Mouse (Mus musculus): ENCODE measurements at regions not wholly inside any gene's neighbourhood (a gene's known extent, or its start where the extent isn't known, plus 50 kb on each side); places are given as distances from the start of the nearest gene placed in this dataset.

DNA sequence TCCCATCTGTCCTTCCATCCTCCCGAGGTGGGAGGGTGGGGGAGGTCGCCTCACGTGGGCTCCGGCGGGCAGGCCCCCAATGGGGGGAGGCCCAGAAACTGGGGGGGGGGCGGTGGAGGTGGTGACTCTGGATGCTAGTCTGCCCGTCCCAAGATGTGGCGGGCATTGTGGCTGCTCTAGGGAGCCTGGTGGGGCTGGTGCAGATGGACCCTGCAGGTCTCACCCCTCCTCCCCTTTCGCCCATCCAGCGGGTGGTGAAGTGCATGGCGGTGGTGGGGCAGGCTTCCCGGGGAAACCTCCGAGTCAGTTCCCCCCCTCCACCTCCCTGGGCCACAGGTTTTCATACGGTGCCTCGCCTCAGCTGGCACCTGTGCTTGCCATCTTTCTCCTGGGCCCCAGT is 88.6 kb downstream of the Inhba start:
- no peak for DNase-seq (ENCODE audit: low spot score)

- DNase-seq (ENCODE audit: low spot score): no peak
Observed at GRCm38 (mm10) chr13:16114837-16115236, 103.2 kb downstream of the Inhba start.

DNA sequence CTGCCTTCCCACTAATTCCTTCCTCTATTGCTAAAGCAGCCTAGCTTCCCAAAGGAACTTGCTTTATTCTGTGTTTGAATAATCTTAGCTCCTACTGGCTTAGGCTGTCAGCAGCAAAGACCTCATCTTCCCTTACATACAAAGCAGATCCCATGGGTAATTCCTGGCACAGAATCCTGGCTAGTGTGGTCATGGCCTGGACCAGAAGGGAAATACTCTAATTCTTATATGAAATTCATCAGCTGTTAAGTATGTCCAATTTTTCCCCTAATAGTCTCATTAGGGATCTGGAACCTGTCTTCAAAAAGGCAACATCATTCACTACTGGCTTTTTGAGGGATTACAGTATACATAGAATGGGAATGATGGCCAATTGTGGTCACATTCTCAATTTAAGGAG is 135.0 kb downstream of the Inhba start:
- DNase-seq (ENCODE audit: low spot score): no peak

DNA sequence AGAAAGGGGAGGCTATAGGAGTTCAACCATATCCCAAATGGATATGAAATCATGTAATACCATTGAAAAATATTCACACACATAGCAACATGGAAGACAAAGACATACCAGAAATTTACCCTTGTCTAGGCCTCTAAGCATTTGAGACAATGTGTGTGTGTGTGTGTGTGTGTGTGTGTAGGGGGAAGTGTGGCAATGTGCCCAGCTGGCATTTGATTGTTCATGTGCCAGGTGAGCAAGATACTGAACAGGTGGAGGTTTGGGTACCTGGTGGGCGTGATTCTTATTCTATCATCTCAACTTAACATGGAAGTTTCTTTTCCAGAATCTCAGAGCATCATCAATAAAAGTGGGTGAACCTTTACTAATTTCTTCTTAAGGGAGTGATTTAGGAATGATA is 143.3 kb downstream of the Inhba start:
- DNase-seq (ENCODE audit: low spot score): no peak

- no peak for DNase-seq (ENCODE audit: low spot score)
Observed at GRCm38 (mm10) chr13:16165204-16165894, 153.7 kb downstream of the Inhba start.

GRCm38 (mm10) chr13:16196692-16197091 is 185.0 kb downstream of the Inhba start:
- DNase-seq (ENCODE audit: low spot score): no peak

GRCm38 (mm10) chr13:16200046-16200445 is 188.4 kb downstream of the Inhba start:
- DNase-seq (ENCODE audit: low spot score): no peak

GRCm38 (mm10) chr13:16203147-16203546 is 191.5 kb downstream of the Inhba start:
- no peak for DNase-seq (ENCODE audit: low spot score)

DNA sequence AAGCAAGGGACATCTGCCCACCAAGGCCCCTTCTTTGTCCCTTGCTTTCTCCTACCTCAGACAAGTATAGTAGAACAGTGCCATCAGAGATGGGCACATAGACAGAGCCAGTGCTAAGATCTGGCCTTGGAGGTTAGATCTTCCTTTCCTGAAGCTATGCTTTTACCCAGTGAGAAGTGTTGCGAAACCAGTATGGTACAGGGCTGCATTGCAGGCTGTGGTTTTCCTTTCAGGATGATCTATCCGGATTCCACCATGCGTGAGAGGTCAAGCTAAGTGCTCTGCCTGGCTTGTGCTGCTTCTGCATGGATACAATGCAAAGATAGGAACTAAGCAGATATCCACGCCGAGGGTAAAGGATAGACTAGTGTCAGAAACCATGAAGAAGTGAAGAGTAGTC is 192.4 kb downstream of the Inhba start:
- no peak for DNase-seq (ENCODE audit: low spot score)

DNA sequence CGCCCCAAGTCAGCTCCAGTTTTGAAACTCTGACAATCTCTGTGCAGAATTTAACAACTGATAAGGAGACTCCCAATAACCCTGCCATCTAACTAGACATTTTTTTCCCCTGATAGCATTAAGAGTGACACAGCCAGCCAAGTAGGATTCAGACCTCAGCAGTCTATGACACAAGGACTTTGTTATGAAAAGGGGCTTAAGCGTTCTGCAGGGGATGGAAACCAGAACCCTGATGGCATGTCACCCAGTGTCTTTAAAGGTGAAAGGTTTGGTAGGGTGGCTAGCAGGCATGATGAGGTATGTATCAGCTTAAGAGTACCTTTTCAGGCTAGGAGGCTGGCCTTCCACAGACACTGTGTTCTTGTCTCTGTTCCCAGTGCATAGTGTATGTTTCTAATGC is 199.8 kb downstream of the Inhba start:
- no peak for DNase-seq (ENCODE audit: low spot score)

- no peak for DNase-seq (ENCODE audit: low spot score)
Observed at GRCm38 (mm10) chr13:16219877-16220276, 208.2 kb downstream of the Inhba start.

GRCm38 (mm10) chr13:16222942-16223600 is 211.4 kb downstream of the Inhba start:
- no peak for DNase-seq (ENCODE audit: low spot score)

DNA sequence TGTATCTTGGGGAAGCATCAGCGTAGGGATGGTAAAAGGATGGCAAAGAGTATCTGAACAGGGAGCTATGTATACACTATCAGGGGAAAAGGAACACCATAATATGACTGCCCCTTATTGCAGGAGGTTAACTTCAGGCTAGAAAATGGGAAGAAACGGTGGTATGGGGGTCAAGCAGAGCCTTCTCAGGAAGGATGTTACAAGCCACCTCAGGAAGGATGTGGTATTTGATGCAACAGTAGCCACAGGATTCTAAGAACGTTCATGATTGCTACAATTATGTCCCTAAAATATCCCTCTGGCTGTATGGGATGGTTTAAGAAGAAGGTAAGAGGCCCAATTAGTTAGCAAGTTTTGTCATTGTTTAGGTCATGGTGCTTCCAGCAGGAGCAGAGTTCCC is 249.5 kb downstream of the Inhba start:
- no peak for DNase-seq (ENCODE audit: low spot score)

- DNase-seq (ENCODE audit: low spot score): no peak
Observed at GRCm38 (mm10) chr13:16279974-16280373, 268.3 kb downstream of the Inhba start.

DNA sequence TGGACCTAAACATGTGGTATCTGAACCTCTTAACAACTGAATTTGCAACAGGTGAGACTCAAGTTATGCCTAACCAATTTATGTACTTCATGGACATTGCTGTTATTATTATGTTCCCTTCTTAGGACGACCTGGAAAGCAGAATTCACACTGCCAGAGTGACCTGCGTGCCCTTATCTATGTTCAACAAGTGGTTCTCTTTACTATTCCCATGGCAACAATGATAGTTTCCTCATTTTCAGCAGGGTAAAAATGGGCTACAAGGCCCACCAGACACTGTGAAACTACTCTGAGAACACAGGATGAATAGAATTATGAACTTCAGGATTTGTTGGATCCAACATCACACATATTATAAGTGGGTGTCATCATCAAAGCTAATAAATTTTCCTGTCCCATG is 269.1 kb downstream of the Inhba start:
- no peak for DNase-seq (ENCODE audit: low spot score)

- no peak for DNase-seq (ENCODE audit: low spot score)
Observed at GRCm38 (mm10) chr13:16281777-16282176, 270.1 kb downstream of the Inhba start.

DNA sequence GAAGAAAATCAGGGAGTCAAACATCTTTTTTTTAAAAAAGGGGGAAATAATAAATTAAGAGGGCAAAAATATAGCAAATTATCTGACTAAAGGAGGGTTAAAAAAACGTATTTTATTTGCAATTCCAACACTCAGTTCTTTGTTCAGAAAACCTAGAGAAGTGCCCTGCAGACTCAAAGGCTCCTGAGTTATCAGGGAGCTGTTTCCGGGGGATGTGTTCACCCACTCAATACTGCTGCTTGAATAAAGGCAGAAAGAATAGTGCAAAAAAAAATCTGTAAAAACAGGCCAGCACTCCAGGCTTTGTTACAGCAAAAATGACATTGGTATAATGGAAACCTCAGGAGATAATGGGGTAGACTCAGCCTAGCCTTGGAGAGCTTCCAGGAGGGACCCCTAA is 270.6 kb downstream of the Inhba start:
- DNase-seq (ENCODE audit: low spot score): no peak

- no peak for DNase-seq (ENCODE audit: low spot score)
Observed at GRCm38 (mm10) chr13:16283336-16283735, 271.7 kb downstream of the Inhba start.

DNA sequence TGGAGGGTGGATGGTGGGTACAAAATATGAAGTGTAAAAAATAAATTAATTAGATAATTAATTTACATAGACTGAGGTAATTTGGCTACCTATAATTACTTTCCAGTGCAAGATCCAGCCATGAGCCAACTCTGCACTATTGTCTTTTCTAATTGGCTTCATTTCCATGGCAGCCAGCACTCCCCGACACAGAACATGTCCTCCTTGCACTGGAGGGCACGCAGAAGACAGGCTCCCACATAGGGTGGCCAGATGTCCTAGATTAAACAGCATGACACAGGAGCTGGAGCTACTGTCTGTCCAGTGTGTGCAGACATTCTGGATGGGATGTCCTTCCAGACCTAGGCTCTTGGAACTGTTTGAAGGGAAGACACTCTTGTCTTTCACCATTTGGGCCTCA is 278.0 kb downstream of the Inhba start:
- DNase-seq (ENCODE audit: low spot score): no peak

GRCm38 (mm10) chr13:16290784-16291183 is 279.1 kb downstream of the Inhba start:
- DNase-seq (ENCODE audit: low spot score): peak; percentile 17

DNA sequence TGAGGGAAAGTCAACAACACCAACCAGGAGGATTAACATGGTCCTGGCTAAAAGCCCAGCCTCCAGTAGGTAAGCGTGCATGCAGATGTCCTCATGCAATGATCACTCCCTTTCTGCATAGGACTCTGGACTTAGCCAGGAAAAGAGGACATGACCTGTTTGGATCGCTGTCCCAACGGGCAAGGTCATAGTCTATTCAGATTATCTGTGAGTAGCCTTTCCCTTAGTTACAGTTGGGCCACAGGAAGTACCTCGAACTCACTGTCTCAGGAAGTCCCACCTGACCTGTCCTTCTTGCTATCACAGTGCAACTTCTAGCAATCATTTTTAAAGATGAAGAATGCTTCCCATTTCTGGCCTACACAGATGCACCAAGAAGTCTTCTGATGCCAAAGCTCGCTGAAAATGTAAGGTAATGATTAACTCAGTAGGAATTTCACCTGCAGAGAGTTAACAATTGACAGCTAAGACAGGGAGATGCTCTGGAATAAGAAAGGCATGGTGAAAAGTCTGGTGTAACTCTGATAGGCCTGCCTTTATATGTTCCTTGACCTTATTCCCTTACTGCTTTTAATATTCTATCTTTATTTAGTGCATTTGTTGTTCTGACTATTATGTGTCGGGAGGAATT is 280.1 kb downstream of the Inhba start:
- no peak for DNase-seq (ENCODE audit: low spot score)

DNA sequence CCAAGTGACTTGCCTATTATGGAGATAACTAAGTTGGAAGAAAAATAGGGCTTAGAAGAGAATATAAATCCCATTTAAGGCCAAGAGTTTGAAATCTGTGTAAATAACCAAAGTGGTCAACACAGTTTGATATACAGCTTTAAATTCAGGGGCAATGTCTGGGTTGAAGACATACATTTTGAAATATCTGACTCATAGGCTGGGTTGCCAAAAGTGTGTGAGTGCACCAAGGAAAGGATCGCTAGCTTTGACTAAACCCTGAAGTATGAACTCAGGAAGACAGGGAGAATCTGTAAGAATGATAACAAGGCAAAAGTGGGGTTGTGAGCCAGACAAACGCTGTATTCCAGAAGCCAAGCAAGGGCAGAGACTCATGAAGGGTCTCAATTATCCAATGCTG is 288.1 kb downstream of the Inhba start:
- no peak for DNase-seq (ENCODE audit: low spot score)

- DNase-seq (ENCODE audit: low spot score): no peak
Observed at GRCm38 (mm10) chr13:16314669-16315068, 303.0 kb downstream of the Inhba start.

DNA sequence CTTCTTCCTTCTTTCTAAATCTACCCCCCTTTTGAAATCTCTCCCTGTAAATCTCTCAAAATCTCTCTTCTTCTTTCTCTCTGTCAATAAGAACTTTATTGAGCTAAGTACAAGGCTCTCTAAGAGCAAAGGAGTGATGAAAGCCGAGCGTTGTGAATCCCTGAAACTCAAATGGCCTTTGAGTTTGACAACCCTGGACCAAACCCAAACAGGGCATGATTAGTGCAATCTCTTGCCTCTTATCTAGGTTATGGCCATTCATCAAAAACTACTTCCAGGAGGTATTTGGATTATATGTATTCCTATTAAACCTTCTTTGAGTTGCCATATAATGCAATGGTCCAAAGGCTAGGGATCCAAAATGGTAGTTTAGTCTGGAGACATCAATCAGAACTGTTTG is 304.0 kb downstream of the Inhba start:
- no peak for DNase-seq (ENCODE audit: low spot score)

Data from ovary, postnatal 36 days (tissue).